Mouse (Mus musculus): ENCODE results near the gene Lmod1. TPM values are rescaled to one million over a fixed set of nuclear protein-coding genes. Genes with fewer than 3 reads are reported as not detected.
"Not testable (repeated sequence)": the region's sequence is repeated elsewhere in the genome, so short reads cannot be mapped to it uniquely, and the experiment has no call there.

The Lmod1 gene
- polyA plus RNA-seq, 1 experiment from 2014 or later, result 4.5 TPM

- no peak for ATAC-seq (ENCODE audit: borderline replicate concordance, extremely low read depth, low FRiP score, low TSS enrichment)
- peaks cover 2% of the 10 kb centered on the region for H3K4me1 ChIP-seq
- no peak overlapping the region for H3K4me2 ChIP-seq
- 72% methylated on average over 15 of the region's 15 CpGs for WGBS
- H3K9me3 ChIP-seq, result no peaks in the 10 kb centered on the region
- H3K36me3 ChIP-seq, result peaks cover 31% of the 10 kb centered on the region
- no peak overlapping the region for H3K4me3 ChIP-seq
- H3K27me3 ChIP-seq, result no peaks in the 10 kb centered on the region
- H3K9ac ChIP-seq, result no peak overlapping the region
- no peak overlapping the region for H3K27ac ChIP-seq
Measured at GRCm38 (mm10) chr1:135380071-135380991, 55.7 kb downstream of the Lmod1 start.

GRCm38 (mm10) chr1:135381560-135381959 lies 57.0 kb downstream of the Lmod1 start:
- not testable (repeated sequence) for H3K4me1 ChIP-seq; H3K9me3 ChIP-seq; H3K4me3 ChIP-seq; ATAC-seq (ENCODE audit: borderline replicate concordance, extremely low read depth, low FRiP score, low TSS enrichment); H3K9ac ChIP-seq; H3K4me2 ChIP-seq; H3K27me3 ChIP-seq; H3K27ac ChIP-seq
- 58% methylated on average over 6 of the region's 6 CpGs for WGBS
- H3K36me3 ChIP-seq, result peaks cover 43% of the 10 kb centered on the region

DNA sequence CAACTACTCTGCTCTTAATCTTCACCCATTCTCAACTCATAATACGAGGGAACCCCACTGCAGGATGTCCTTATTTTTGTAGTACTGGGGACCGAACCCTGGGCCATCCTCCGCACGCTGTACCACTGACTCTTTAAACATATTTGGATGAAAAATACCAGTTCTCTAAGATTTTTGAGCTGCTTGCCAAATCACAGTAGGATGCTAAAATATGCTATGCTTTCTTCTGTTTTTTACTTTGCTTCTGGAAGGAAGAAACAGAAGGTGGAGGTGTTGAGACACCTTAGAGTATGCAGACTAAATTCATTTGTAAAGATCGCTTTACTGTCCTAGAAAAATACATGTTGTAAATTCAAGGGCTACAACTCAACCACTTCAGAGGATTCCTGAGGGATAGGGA lies 59.6 kb downstream of the Lmod1 start:
- H3K9ac ChIP-seq, result no peak overlapping the region
- no peak for ATAC-seq (ENCODE audit: borderline replicate concordance, extremely low read depth, low FRiP score, low TSS enrichment)
- peaks cover 68% of the 10 kb centered on the region for H3K36me3 ChIP-seq
- H3K4me3 ChIP-seq, result no peak overlapping the region
- H3K27ac ChIP-seq, result no peak overlapping the region
- no peaks in the 10 kb centered on the region for H3K4me1 ChIP-seq
- H3K4me2 ChIP-seq, result no peak overlapping the region
- WGBS, result 93% methylated on average over 5 of the region's 5 CpGs
- no peaks in the 10 kb centered on the region for H3K27me3 ChIP-seq
- no peaks in the 10 kb centered on the region for H3K9me3 ChIP-seq

GRCm38 (mm10) chr1:135385161-135385560 lies 60.6 kb downstream of the Lmod1 start:
- no peak for ATAC-seq (ENCODE audit: borderline replicate concordance, extremely low read depth, low FRiP score, low TSS enrichment)

GRCm38 (mm10) chr1:135399466-135399865 lies 74.9 kb downstream of the Lmod1 start:
- H3K27me3 ChIP-seq, result no peaks in the 10 kb centered on the region
- no peaks in the 10 kb centered on the region for H3K4me1 ChIP-seq
- no peak for ATAC-seq (ENCODE audit: borderline replicate concordance, extremely low read depth, low FRiP score, low TSS enrichment)
- no peak overlapping the region for H3K9ac ChIP-seq
- H3K9me3 ChIP-seq, result no peaks in the 10 kb centered on the region
- H3K4me3 ChIP-seq, result no peak overlapping the region
- no peak overlapping the region for H3K27ac ChIP-seq
- H3K36me3 ChIP-seq, result peaks cover 85% of the 10 kb centered on the region
- no peak overlapping the region for H3K4me2 ChIP-seq
- WGBS, result 90% methylated on average over 5 of the region's 5 CpGs

More at GRCm38 (mm10) chr1:135385161-135385560, 60.6 kb downstream of the Lmod1 start:
- Histone ChIP-seq H3K9ac (no peak overlapping the region), H3K36me3 (peaks cover 77% of the 10 kb centered on the region), H3K27me3 (no peaks in the 10 kb centered on the region), H3K9me3 (no peaks in the 10 kb centered on the region), H3K4me1 (no peaks in the 10 kb centered on the region), H3K27ac (no peak overlapping the region), H3K4me3 (no peak overlapping the region), H3K4me2 (no peak overlapping the region)
- 79% methylated on average over 9 of the region's 9 CpGs for WGBS

- no peak for ATAC-seq (ENCODE audit: borderline replicate concordance, extremely low read depth, low FRiP score, low TSS enrichment)
- Histone ChIP-seq H3K27ac (no peak overlapping the region), H3K4me1 (no peaks in the 10 kb centered on the region), H3K4me2 (no peak overlapping the region), H3K36me3 (peaks cover 86% of the 10 kb centered on the region), H3K9me3 (no peaks in the 10 kb centered on the region), H3K4me3 (no peak overlapping the region), H3K27me3 (no peaks in the 10 kb centered on the region), H3K9ac (no peak overlapping the region)
- 91% methylated on average over 3 of the region's 3 CpGs for WGBS
Measured at GRCm38 (mm10) chr1:135401452-135402110, 77.0 kb downstream of the Lmod1 start.

- 82% methylated on average over 7 of the region's 7 CpGs for WGBS
- Histone ChIP-seq H3K27ac (no peak overlapping the region), H3K27me3 (no peaks in the 10 kb centered on the region), H3K4me2 (no peak overlapping the region), H3K9me3 (no peaks in the 10 kb centered on the region), H3K4me1 (no peaks in the 10 kb centered on the region), H3K9ac (no peak overlapping the region), H3K36me3 (peaks cover 86% of the 10 kb centered on the region), H3K4me3 (no peak overlapping the region)
- ATAC-seq (ENCODE audit: borderline replicate concordance, extremely low read depth, low FRiP score, low TSS enrichment), result no peak
Measured at GRCm38 (mm10) chr1:135405356-135405755, 80.7 kb downstream of the Lmod1 start.

GRCm38 (mm10) chr1:135408973-135409372 lies 84.4 kb downstream of the Lmod1 start:
- no peak overlapping the region for H3K27ac ChIP-seq
- H3K27me3 ChIP-seq, result no peaks in the 10 kb centered on the region
- H3K4me2 ChIP-seq, result no peak overlapping the region
- H3K36me3 ChIP-seq, result peaks cover 82% of the 10 kb centered on the region
- H3K9ac ChIP-seq, result no peak overlapping the region
- no peak for ATAC-seq (ENCODE audit: borderline replicate concordance, extremely low read depth, low FRiP score, low TSS enrichment)
- H3K9me3 ChIP-seq, result no peaks in the 10 kb centered on the region
- no peak overlapping the region for H3K4me3 ChIP-seq
- 93% methylated on average over 4 of the region's 4 CpGs for WGBS
- 0 out of 2 replicates have a peak, but pooled peaks cover 4% of the 10 kb centered on the region for H3K4me1 ChIP-seq

DNA sequence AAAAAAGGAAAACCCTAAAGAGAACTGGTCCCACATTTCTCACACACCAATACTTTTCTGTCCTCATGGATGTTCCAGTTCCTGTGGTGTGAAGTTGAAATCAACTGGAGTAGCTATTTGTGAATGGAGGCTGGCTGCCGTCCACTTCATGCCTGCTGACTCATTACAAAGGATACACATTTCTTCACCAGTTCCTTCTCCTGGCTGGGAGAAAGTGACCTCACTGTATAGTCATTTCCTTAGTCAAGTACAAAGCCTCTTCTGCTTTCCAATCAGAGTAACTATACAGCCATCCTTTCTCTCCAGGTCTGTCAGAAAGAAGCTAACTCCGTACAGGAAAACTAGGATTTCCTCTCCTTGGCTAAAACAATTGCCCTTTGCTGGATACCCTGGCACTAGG lies 86.4 kb downstream of the Lmod1 start:
- peak; percentile 65 for ATAC-seq (ENCODE audit: borderline replicate concordance, extremely low read depth, low FRiP score, low TSS enrichment)
- no peak overlapping the region for H3K4me2 ChIP-seq
- 0 out of 2 replicates have a peak, but pooled peaks cover 4% of the 10 kb centered on the region for H3K4me1 ChIP-seq
- H3K36me3 ChIP-seq, result peaks cover 79% of the 10 kb centered on the region
- WGBS, result 45% methylated on average over 2 of the region's 2 CpGs
- no peaks in the 10 kb centered on the region for H3K9me3 ChIP-seq
- peak overlapping the region; percentile 58; the same call in 1 of the 2 replicates for H3K27ac ChIP-seq
- H3K27me3 ChIP-seq, result no peaks in the 10 kb centered on the region
- H3K9ac ChIP-seq, result no peak overlapping the region
- no peak overlapping the region for H3K4me3 ChIP-seq

- no peak overlapping the region for H3K4me3 ChIP-seq
- H3K36me3 ChIP-seq, result peaks cover 80% of the 10 kb centered on the region
- whole genome bisulfite sequencing, result 85% methylated on average over 4 of the region's 4 CpGs
Measured at GRCm38 (mm10) chr1:135412130-135412529, 87.5 kb downstream of the Lmod1 start.

DNA sequence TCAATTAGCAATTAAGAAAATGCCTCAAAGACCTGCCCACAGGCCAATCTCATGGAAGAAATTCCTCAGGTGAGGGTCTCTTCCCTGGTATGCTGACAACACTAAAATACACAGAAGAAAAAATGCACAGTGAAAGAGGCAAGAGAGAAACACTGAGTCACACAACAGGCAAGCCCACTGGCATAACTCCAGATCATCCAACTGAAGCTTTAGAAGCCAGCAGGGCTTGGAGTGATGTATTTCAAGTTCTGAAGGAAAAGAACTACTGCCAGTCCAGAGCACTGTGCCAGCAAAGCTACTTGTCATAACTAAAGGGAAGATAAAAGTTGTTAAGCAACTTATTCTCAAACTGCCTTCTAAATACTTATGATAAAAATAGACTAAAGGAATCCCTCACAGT lies 89.4 kb downstream of the Lmod1 start:
- Histone ChIP-seq H3K4me2 (no peak overlapping the region), H3K4me3 (no peak overlapping the region), H3K27me3 (no peaks in the 10 kb centered on the region), H3K27ac (no peak overlapping the region), H3K9me3 (no peaks in the 10 kb centered on the region), H3K36me3 (peaks cover 81% of the 10 kb centered on the region), H3K4me1 (0 out of 2 replicates have a peak, but pooled peaks cover 4% of the 10 kb centered on the region), H3K9ac (no peak overlapping the region)
- no peak for ATAC-seq (ENCODE audit: borderline replicate concordance, extremely low read depth, low FRiP score, low TSS enrichment)

More at GRCm38 (mm10) chr1:135412130-135412529, 87.5 kb downstream of the Lmod1 start:
- Histone ChIP-seq H3K4me1 (0 out of 2 replicates have a peak, but pooled peaks cover 4% of the 10 kb centered on the region), H3K9ac (no peak overlapping the region), H3K27me3 (no peaks in the 10 kb centered on the region), H3K9me3 (no peaks in the 10 kb centered on the region), H3K4me2 (no peak overlapping the region), H3K27ac (peak overlapping the region; percentile 58; the same call in 1 of the 2 replicates)
- no peak for ATAC-seq (ENCODE audit: borderline replicate concordance, extremely low read depth, low FRiP score, low TSS enrichment)

All from lung, embryonic 15.5 days (tissue).